Mouse (Mus musculus): Measurements from ENCODE around the gene Defb39.

Defb39 gene

GRCm38 (mm10) chr8:19064710-19065109 lies at the start of gene Defb39:
Gene Defb39 (minus strand): TSS chr8:19064810.
- no peak for DNase-seq (ENCODE audit: low read depth, low spot score)

- DNase-seq (ENCODE audit: low read depth, low spot score), result no peak
Observed at GRCm38 (mm10) chr8:19066013-19066412, 1.4 kb upstream of the Defb39 start.

GRCm38 (mm10) chr8:19062891-19063290 lies 1.7 kb downstream of the Defb39 start:
- DNase-seq (ENCODE audit: low read depth, low spot score), result no peak

- DNase-seq (ENCODE audit: low read depth, low spot score), result no peak
Observed at GRCm38 (mm10) chr8:19045242-19045641, 19.4 kb downstream of the Defb39 start.

GRCm38 (mm10) chr8:19026466-19026865 lies 38.1 kb downstream of the Defb39 start, which contains the start of gene Defb38:
Gene Defb38 (minus strand): TSS chr8:19026566.
- no peak for DNase-seq (ENCODE audit: low read depth, low spot score)

Measured in embryo, embryonic 11.5 days (tissue).